Mouse (Mus musculus) thymus, postnatal 25 days (tissue): ENCODE results near the gene Ehmt2.
"Not testable (repeated sequence)": the region's sequence is repeated elsewhere in the genome, so short reads cannot be mapped to it uniquely, and the experiment has no call there.

Experiments
- DNase-seq: peaks from one replicate; pipeline ENCODE4 v3.0.0; 2022

Ehmt2 gene

DNA sequence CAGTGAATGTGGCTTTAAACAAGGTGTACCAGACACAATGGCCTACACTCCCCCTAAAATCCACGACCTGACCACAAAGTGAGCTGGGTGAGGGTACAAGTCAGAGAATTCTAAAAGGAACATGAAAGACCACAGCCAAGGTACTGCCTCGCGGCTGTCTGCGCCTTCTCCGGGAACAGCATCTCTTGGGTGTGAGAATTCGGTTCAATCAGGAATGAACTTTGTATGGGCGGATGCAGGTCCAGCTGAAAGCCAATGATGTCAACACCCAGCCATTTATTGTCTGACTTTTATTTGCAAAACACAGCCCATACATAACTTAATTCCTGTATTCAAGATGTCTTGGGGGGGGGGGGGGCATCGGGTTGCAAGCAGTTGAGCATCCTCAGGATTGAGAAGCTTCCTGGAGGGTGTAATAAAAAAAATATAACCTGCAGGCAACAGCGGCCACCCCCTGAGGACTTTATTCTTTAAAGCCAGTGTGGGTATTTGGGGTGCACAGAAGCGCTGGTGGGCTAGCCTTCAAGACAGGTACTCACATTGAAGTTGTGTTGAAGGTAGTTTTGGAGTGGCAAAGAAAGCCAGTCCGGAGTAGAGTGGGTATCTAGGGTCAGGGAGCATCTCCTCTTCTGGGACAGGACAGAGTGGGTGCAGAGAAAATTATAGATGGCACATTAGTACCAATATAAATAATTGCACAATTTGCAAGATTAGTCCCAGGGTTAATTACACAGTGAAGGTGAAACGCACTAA, 5.0 kb upstream of the Ehmt2 start:
- no peak for DNase-seq

DNA sequence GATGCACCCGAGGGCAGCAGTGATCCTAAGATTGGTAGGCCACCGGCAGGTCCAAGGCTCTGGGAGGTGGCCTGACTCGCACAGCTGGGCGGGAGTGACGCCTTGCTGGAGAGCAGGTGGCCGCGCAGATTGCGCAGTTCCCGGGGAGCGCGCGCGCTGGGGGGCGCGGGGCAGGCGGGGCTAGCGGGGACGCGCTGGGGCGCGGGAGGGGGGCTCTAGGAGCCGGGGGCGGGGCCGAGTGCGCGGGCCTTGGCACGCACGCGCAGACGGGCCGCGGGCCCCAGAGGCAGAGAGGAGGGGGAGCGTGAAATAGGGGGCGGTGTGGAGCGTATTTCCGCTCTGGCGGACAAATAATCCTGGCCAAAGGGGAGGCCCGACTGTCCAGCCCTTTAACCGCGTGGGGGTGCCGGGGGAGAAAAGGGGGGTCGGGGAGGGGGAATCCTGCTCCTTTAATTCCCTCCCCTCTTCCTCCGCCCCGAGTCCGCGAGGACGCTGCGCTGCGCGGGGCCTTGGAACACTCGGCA, 4.1 kb upstream of the Ehmt2 start:
- peak; percentile 94 for DNase-seq

DNA sequence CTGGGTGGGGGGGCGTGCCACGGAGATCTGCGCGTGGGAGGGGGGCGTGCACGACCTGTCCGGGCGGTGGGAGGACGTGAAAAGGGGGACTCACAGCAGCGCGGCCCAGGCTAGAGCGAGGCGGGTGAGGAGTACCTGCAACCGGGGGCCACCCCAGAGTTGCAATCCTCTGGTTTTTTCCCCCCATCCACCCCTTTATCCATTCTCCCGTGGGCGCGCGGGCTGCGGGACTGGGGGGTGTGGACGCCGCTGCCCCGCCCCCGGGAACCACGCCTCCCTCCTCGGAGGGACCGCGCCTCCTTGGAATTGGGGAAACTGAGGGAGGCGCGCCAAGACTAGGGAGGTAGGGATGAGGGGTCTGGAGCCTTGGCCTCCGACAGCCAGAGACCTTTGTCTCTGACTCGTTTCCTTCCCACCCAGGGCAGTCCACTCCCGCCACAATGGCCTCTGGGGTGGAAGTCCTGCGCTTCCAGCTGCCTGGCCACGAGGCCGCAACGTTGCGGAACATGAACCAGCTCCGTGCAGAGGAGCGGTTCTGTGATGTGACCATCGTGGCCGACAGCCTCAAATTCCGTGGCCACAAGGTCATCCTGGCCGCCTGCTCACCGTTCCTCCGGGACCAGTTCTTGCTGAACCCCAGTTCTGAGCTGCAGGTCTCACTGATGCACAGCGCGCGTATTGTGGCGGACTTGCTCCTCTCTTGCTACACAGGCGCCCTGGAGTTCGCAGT, 3.3 kb upstream of the Ehmt2 start:
- peak; percentile 44 for DNase-seq

DNA sequence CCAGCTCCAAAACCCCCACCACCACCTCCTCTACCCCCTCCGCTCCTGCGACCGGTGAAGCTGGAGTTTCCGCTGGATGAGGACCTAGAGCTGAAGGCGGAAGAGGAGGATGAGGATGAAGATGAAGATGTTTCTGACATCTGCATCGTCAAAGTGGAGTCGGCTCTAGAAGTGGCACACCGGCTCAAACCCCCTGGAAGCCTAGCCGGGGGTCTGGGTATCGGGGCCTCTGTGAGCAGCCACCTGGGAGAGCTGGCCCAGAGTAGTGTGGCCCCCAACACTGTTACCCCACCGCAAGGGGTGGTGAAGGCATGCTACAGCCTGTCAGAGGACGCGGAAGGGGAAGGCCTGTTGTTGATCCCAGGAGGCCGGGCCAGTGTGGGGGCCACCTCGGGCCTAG, 2.5 kb upstream of the Ehmt2 start:
- no peak for DNase-seq

DNA sequence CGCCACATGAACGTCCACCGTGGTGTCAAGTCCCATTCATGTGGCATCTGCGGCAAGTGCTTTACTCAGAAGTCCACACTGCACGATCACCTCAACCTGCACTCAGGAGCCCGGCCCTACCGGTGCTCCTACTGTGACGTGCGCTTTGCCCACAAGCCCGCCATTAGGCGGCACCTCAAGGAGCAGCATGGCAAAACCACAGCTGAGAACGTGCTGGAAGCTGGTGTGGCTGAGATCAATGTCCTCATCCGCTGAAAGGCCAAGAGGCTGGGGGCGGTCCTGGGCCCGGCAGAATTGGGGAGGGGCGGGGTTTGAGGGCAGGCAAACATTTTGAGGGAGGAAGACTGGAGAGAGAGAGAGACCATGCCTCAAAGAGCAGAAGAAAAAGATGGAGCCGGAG, 1.9 kb upstream of the Ehmt2 start:
- DNase-seq: peak; percentile 36

DNA sequence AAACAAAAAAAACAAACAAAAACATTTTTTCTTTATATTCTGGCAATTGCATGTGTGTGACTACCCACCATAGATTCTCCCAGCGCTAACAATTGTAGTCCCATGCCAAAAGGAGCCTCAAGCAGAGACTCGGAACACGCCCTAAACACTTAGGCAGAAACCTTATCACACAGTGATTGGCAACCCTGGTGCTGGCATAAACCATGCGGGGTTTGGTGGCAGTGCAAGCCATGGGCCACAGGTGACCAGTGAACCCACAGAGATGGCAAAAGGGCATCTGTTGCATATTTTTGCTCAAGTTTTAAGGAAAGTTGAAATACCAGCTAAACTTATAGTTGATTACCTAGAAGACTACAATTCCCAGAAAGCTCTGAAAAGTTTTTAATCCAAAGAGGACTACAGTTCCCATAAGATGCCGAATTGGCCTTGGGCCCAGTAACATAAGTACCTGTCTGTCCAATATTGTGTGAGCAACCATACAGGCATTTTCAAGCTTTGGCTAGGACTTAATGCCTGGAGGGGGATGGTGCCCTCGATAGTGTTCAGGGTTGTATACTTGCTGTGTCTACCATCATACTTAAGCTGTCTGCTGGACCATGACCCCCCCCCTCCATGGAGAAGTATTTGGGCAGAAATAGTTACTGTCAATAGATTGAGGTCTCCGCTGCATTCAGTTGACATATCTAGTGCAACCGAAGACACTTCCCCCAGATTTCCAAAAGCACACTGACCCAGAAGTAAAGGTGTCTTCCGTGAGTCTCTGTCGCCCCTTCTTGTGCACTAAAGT, 703 bp upstream of the Ehmt2 start:
- DNase-seq: no peak

DNA sequence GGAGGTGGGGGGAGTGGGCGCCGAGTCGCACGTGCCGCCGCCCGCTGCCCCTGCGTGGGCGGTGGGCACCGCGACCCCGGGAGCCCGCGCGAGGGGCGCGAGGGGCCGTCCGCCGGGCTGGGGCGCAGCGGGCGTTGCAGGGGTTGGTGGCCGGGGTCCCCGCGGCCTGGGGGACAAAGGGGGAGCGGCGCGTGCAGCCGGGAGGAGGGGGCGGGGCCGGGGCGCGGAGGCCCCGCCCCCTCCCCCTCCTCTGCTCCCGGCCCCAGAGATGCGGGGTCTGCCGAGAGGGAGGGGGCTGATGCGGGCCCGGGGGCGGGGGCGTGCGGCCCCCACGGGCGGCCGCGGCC, 410 bp downstream of the Ehmt2 start:
- no peak for DNase-seq

DNA sequence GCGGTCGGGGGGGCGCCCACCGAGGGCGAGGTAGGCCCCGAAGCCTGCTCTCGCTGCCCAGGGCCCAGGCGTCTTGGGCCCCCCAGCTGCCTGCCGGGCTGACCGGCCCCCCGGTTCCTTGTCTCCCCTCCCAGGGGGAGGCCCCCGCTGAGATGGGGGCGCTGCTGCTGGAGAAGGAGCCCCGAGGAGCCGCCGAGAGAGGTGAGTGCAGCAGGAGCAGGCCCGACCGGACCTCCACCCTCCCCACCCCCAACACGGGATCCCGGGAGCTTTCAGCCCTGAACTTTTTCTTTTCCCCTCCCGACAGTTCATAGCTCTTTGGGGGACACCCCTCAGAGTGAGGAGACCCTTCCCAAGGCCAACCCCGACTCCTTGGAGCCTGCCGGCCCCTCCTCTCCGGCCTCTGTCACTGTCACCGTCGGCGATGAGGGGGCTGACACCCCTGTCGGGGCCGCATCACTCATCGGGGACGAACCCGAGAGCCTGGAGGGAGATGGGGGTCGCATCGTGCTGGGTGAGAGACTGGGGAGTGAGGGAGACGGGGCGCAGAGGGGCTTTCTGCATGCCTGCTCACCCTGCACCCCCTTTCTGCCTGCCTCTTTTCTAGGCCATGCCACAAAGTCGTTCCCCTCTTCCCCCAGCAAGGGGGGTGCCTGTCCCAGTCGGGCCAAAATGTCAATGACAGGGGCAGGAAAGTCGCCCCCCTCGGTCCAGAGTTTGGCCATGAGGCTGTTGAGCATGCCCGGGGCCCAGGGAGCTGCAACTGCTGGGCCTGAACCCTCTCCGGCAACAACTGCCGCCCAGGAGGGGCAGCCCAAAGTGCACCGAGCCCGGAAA, 1.0 kb downstream of the Ehmt2 start:
- peak; percentile 62 for DNase-seq

DNA sequence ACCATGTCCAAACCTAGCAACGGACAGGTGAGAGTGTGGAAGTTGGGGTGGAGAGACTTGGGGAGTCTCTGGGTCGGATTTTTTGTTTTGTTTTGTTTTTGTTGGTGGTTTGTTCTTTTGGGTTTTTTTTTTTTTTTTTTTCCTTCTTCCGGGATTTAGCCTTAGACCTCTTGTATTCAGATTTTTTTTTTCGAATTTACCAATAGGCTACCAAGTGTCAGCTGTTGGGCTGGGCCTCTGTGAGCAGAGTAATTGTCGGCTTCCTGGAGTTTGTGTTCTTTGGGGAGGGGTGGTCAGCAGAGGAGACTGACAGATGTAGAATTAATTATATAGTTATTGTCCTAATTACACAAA, 1.6 kb downstream of the Ehmt2 start:
- no peak for DNase-seq

DNA sequence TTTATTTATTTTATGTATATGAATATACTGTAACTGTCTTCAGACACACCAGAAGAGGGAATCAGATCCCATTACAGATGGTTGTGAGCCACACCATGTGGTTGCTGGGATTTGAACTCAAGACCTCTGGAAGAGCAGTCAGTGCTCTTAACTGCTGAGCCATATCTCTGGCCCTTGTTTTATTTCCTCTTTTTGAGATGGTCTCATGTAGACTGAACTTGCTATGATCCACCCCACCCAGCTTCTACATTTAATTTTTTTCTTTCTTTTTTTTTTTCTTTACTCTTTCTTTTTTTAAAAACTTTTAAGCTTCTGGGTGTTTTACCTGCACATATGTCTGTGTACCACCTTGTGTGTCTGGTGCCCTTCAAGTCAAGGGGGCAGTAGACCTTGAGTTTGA, 2.6 kb downstream of the Ehmt2 start:
- DNase-seq: not testable (repeated sequence)

DNA sequence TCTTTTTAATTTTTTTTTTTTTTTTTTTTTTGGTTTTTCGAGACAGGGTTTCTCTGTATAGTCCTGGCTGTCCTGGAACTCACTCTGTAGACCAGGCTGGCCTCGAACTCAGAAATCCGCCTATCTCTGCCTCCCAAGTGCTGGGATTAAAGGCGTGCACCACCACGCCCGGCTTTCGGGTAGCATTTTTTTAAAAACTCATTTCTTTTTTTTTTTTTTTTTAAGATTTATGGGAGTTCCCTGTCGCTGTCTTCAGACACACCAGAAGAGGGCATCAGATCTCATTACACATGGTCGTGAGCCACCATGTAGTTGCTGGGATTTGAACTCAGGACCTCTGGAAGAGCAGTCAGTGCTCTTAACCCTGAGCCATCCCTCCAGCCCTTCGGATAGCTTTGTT, 3.7 kb downstream of the Ehmt2 start:
- DNase-seq: not testable (repeated sequence)

DNA sequence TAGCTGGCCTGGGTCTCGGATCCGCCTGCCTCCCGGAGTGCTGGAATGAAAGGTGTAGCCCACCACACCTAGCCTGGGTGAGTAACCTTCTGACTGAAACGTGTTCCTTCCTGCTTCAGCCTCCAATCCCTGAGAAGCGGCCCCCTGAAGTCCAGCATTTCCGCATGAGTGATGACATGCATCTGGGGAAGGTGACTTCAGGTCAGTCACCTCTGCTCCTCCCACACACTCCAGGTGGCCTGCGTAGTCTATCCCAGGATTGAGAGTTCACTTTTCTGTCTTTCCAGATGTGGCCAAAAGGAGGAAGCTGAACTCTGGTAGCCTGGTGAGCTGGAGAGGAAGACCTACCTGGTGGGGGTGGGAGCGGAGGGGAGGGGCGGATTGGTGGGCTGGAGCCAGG, 4.6 kb downstream of the Ehmt2 start:
- DNase-seq: no peak

DNA sequence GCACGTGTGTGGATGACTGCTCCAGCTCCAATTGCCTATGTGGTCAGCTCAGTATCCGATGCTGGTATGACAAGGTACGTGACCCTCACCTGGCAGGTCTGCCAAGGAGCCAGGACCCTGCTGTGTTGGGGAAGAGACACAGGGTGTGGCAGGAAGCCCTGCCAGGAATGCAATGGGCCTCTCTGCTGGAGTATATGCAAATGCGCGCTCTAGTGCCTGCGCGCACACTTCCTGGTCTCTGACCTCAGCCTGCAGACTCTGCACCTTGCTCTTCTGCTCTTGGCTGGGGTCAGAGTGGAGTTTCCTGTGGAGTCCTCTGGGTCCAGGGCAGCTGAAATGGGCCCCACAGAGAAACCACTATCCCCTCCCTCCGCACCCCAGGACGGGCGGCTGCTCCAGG, 12.7 kb downstream of the Ehmt2 start:
- DNase-seq: no peak

DNA sequence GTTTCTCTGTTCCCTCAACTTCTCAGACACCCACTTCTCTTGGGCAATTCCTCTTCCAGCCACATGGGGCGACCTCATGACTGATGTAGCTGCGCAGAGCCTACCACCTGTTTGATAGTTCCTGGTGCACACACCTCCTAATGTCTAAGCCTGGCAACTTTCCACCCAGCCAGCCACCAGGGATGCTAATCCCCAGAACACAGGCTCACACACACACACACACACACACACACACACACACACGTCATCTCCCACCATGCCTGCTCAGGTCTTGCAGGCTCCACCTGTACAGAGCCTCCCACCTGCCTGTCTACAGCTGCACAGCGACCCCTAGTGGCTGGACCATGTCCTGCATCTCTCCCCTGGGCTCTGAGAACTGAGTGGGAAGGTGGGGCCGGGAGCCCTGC, 13.7 kb downstream of the Ehmt2 start:
- DNase-seq: peak; percentile 90

DNA sequence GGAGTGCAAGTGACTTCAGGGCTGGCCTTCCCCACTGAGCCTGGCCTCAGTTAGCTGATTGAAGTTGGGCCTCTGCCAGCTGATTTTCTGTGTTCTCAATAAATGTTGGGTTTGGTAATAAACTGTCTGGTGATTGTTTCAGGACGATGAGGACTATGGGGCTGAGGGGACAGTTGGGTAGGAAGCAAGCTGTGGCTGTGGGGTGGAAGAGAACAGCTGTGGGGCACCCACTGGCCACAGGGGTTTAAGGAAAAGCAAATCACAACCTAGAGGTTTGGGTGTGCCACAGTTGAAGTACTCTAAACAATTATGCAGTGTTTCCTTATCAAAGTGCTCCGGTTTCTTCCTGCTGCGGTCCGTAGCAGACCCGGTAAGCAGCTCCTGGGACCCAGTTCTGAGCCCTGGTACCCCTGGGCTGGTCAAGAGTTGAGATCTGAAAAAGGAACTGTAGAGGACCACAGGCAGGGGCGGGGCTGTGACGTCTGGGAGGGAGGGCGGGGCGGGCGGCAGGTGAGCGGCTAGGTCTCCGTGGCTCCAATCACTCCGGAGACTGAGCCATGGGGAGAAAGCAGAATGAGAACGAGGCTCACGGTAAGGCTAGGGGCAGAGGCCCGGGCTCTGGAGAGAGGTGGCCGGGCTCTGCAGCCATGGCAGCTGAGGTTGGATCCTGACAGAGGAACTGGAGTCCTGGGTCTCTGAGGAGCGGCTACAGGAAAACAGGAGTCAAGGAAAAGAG, 15.8 kb downstream of the Ehmt2 start, which contains the start of gene Slc44a4:
Gene Slc44a4, plus strand, starts transcription at position 537 of the 736 bp plus-strand sequence.
- DNase-seq: no peak

DNA sequence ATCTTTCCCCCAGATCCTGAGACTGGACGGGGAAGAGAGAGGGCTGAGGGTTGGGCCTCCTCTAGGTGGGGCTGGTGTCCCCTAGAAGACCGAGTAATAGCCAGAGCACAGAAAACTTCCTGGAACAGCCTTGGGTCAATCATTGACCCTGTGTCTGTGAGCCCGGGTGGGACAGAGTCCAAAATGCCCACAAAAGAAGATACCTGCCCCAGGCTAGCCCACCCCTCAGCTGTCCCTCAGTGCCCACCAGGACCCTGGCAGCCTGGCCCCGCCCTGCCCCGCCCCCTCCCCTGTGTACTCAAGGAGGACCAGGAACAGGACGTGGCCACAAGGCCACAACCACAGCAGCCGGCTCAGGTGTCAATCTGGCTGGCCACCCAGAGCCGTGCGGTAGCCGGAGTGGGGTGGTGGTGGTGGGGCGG, 17.2 kb downstream of the Ehmt2 start:
- no peak for DNase-seq

DNA sequence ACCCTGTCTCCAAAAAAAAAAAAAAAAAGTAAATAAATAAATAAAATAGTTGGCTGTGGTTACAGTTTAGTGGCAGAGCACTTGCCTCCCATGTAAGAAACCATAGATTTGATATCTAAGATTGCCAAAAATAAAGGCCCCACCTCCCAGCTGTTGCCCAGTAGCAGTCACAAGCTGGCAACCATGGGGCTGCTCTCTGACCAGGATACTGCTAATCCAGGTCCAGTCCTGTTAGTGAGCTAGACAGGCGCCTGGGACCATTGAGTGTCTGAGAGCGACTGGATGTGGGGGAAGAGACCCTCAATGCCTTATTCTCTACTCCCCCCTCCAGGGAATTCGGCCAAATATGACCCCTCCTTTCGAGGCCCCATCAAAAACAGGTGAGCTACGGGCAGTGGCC, 18.0 kb downstream of the Ehmt2 start:
- DNase-seq: no peak

DNA sequence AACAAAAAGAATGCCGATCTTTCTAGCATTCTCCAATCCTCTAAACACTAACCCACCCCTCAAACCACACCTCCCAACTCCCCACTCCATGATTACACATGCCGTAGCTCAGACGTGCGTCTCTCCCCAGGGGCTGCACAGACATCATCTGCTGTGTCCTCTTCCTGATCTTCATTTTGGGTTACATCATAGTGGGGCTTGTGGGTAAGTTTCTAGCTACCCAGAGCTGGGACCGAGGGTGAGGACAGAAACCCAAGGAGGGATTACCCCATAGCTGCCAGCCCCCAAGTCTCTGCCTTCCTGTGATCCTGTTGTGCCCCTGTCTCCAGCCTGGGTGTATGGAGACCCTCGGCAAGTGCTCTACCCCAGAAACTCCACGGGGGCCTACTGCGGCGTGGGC, 18.9 kb downstream of the Ehmt2 start:
- no peak for DNase-seq

DNA sequence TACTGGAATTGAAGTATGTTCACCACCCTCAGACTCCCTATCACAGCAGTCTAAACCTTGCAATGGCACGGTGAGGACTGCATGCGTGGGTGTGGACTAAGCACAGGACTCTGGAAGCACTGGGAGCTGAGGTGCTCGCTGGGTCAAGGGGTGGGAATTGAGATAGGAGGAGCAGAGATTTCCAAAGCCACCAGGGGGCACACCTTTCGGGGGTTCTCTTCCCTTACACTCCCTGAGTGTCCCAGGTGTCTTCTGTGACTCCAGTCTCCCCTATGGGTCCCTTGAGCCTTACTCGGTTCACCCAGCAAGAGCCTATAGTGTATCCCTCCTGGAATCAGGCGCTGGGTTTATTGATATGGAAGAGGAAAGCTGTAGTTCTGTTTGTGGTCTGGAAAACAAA, 24.7 kb downstream of the Ehmt2 start:
- DNase-seq: peak; percentile 37

DNA sequence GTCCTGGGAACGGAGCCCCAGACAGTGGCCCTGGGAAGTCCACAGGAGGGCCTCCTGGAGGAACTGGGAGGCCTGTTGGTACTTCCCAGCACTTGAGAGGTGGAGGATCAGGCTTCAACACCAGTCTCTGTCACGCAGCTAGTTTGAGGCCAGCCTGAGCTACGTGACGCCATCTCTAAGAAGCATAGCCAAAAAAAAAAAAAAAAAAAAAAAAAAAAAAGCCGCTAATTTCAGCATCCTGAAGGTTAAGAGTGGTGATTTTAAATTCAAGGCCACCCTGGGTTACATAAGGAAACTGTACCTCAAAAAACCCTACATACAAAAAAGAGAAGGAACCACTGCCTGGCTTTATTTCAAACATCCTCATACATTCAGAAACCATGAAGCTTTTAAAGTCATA, 26.0 kb downstream of the Ehmt2 start:
- no peak for DNase-seq

DNA sequence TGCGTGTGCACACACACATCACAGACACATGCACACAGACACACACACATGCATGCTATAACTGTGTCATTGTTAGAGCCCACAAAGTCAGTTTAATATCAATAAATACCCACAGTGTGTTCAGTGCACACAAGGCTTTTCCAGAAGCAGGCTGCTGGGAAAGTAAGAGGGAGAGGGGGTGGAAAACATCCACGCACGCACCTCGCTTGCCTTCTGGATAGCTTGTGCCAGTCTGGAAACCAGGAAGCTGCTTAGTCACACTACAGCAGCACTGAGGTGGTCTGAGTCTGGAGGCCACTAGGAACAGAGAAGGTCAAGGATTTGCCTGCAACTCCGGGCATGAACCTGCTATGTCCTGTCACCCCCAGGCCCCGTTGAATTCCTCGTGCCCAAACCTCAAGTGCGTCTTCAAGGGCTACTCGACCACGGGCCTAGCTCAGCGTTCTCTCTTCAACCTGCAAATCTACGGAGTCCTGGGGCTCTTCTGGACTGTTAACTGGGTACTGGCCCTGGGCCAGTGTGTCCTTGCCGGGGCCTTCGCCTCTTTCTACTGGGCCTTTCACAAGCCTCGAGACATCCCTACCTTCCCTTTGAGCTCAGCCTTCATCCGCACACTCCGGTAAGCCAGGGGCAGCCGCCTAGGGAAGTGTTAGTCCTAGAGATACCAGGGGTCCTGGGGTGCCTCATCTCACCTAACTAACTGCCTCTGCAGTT, 29.2 kb downstream of the Ehmt2 start:
- DNase-seq: no peak
